Mouse (Mus musculus) brain, embryonic 14.5 days (tissue): ENCODE data around the gene Mertk. TPM values are rescaled to one million over a fixed set of nuclear protein-coding genes. Genes with fewer than 3 reads are reported as not detected.

Experiments
- DNase-seq: peaks from one replicate; pipeline ENCODE4 v3.0.0-alpha.2; 2011; ENCODE audit warnings: low read depth
- CTCF ChIP-seq: fragments of 200-500 bp; IDR thresholded peaks from 2 replicates; pipeline ENCODE4 v1.5.1; 2012; ENCODE audit warnings: inconsistent platforms, mild to moderate bottlenecking, moderate library complexity, borderline replicate concordance; ENCODE audit not compliant: insufficient read depth, insufficient read length; ENCODE audit errors: extremely low read depth
- POLR2A ChIP-seq: fragments of 200-500 bp; IDR thresholded peaks from 2 replicates; pipeline ENCODE4 v1.6.1; 2012; ENCODE audit warnings: mild to moderate bottlenecking, inconsistent platforms, borderline replicate concordance; ENCODE audit not compliant: poor library complexity, insufficient read depth, insufficient read length, severe bottlenecking; ENCODE audit errors: extremely low read depth
- polyA plus RNA-seq: library from polyadenylated mRNA; depleted of rRNA; stranded (reverse); fragments of >200 nt; gene quantifications from 2 replicates; pipeline ENCODE4 v1.2.3, GENCODE M21; 2012

Gene Mertk
- polyA plus RNA-seq, 1 experiment = 1.7 TPM

DNA sequence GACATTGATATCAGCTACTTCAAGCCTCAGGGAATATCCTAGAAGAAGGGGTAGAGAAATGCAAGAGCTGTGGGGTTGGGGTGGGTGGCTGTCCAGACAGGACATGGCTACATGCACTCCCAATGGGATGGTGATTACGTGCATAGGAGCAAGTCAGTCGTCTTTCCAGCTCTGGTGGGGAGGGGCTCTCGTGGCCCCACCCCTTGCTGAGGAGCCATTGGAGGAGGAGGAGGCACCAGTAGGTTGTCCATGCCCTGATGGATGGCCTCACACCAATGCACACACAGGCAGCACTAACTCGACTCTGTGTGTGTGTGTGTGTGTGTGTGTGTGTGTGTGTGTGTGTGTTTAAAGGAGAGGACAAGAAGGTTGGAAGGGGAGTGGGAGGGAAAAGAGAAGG, 106.6 kb downstream of the Mertk start:
- no peak for DNase-seq
- TF ChIP-seq CTCF (no peak), POLR2A (no peak)

DNA sequence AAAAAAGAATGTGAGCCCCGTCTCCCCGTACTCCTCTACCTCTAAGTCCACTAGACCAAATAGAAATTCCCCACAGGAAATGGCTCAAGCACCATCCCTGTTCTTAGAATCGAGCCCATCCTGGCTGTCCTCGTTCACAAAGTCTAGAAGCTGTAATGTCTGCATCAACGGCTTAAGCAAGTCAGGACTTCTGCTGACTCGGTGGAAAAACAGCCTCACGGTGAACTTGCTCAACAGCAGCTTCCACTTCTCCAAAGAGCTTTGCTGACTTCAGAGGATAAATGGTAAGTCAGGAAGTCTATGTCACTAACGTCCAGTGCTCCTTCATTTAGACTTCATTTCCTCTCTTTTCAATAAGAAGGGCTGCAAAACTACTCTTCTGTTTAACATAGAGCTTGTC, 107.8 kb downstream of the Mertk start:
- DNase-seq = no peak
- TF ChIP-seq CTCF (no peak), POLR2A (no peak)

DNA sequence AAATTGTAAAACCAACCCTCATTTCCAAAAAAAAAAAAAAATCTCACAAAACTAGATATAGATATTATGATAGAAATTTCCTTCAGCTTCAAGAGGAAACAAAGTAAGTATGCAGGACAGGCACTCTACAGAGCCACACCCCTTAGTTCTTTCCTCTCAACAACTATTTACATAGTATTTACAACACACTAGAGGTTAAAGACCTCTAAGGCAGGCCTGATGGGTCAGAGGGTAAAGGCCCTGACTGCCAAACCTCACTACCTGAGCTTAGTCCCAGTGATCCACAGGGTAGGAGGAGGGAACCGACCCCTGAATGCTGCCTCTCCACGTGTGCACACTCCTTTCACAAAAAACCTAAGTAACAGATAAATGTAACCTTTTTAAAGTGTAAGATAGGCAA, 114.0 kb downstream of the Mertk start:
- TF ChIP-seq CTCF = no peak
- no peak for TF ChIP-seq POLR2A
- DNase-seq = no peak

DNA sequence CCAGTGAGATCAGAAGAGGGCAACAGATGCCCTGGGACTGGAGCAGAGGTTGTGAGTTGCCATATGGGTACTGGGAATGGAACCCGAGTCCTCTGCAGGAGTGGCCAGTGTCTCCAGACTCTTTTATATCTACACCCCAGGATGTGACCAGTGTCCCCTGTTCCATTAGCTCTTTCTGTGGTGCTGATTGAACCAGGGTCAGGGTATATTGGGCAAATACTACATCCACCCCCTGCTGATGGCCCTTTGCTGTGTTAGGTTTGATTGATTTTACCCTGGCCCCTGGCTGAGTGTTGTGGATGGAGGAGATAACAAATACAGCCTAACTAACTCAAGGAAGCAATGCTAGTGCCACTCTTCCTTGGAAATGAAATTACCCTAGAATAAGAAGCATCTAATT, 117.6 kb downstream of the Mertk start:
- TF ChIP-seq POLR2A (no peak), CTCF (no peak)

DNA sequence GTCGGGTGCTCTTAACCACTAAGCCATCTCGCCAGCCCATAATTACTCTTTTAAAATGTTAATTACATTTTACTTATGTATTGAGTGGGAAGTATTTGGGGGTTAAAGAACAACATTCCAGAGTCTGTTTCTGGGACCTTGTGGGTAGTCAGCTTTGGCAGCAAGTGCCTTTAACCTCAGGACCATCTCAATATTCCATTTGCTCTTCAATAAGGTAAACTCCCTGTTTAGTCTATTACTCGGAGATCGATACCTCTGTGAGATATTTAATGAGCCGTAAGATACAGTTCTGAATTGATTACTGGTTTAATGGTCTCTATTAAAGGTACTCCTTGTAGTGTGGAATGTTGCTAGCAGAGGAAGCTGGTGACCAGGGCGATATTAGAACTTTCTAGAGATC, 118.2 kb downstream of the Mertk start:
- DNase-seq = no peak
- no peak for TF ChIP-seq CTCF
- no peak for TF ChIP-seq POLR2A

More for the DNA sequence above, 117.6 kb downstream of the Mertk start:
- DNase-seq = no peak

DNA sequence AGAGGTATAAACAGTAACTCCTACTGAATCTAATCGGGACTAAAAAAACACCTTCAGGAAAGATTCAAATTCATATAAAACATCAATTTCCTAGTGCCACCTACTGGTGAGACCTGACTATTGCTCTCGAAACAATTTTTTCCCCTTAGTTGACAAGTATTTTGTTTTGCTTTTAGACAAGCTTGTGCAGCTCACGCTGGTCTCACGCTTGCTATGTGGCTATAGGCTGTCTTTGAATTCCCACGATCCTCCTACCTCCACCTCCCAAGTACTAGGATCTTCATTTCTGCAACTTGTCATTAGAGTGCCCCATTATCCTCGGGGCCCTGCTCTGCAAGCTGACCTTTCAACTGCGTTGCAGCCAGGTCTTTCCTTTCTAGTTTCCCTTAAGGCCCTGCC, 118.6 kb downstream of the Mertk start:
- peak; percentile 92 for DNase-seq
- peak; percentile 34 for TF ChIP-seq CTCF
- no peak for TF ChIP-seq POLR2A

DNA sequence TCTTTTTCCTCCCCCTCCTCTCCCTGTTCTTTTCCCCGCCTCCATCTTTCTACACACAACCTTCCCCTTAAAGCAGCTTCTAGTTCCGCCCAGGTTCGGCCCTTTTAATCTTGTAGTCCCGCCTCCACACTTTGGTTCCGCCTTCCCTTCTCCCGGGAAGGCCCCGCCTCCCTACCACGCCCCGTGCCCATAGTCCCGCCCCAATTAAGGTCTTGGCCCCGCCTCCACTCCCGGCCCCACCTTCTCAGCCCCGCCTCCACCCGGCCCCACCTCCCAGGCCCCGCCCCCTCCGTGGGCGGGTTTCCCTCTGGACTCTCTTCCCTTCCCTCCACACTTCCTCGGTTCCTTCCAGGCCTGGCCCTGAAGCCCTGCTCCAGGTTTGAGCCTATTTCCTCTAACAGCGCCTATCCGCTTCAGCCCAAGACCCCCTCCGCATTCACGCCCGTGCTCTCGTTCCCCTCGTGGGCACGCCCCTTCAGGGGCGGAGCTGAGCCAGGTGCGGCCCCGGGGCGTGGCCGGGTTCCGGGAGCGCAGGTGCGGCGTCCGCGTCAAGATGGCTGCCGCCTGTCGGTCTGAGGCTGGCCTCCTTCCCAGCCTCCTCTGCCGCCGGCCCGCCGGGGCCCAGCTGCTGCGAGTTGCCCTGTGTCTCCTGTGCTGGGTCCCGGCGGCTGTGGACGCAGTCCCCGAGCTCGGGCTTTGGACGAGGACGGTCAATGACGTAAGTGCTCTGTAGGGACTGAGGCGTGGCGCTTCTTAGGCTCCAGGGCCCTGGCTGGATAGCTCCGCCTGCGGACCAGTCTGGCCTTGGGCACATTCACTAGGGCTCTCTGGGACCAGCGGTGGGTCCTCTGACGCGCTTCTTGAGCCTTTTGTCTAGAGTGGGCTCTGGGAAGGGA, 119.3 kb downstream of the Mertk start, which contains the start of gene Tmem87b:
TSS of gene Tmem87b (plus strand) at position 333 of the 896 bp plus-strand sequence.
- peak; percentile 99 for TF ChIP-seq POLR2A
- TF ChIP-seq CTCF = no peak
- peak; percentile 99 for DNase-seq

DNA sequence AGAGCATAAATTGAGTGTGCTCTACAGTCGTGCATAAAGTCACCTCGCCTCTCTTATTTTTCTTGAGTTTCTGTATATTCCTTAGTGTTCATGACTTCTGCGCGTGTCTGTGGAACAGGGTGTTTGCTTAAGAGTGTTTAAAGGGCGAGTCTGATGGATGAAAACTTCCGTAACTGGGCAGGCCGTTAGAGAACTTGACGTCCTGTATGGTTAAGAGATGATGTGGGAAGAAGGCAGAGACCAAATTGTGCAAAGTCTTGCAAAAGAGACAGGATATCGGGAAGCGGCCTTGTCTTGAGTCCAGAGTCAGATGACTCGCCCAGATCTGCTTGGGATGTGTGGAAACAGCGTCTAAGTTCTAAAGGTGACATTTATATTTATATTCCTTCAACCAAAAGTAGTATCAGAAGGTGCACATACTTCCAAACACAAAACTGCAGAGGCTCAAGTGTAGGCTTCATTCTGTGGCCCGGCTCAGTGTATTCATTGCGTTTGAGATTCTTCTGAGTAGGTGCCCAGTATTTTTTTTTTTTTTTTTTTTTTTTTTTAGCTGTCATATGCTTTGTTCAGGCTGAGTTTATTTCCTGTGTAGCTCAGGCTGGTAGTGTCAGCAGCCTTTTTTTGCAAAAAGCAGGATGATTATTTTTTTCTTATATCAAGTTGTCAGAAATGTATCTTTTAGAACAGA, 120.3 kb downstream of the Mertk start:
- peak; percentile 30 for DNase-seq
- TF ChIP-seq CTCF (no peak), POLR2A (no peak)

DNA sequence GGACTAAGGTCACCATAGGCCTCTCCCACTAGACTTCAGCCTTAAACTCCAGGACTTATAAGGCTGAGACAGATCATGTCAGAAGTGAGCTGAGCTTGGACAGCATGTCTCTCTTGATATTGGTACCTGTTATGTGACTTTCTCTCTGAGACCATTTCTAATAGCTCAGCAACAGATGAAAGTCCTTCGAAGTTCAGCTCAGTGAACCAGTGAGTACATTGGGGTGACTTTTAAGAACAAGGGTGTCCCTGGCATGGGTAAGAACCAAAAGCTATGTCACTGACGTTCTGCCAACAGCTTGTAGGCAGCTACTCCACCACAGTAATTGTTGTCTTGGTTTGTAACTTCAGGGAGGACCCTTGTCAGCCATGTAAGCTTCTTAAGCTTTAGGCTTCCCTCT, 121.9 kb downstream of the Mertk start:
- DNase-seq = no peak
- TF ChIP-seq CTCF = no peak
- TF ChIP-seq POLR2A = no peak

DNA sequence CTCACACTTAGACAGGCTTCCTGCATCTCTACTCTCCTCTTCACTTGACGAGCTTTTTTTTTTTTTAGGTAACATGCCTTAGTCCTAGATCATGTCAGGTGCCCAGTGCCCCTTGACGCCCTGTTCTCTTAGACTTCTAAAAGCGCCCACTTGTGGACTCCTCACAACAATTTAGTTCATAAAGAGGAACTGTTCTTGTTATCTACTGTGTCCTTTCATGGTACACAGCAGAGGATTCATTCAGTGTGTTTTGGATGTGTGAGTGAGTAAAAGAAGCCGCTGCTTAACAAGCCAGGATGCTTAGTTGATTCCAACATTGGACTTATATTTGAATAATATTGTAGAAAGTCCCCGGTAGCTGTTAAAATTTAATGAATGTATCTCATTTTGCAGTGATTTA, 125.1 kb downstream of the Mertk start:
- TF ChIP-seq CTCF (no peak), POLR2A (no peak)
- no peak for DNase-seq

DNA sequence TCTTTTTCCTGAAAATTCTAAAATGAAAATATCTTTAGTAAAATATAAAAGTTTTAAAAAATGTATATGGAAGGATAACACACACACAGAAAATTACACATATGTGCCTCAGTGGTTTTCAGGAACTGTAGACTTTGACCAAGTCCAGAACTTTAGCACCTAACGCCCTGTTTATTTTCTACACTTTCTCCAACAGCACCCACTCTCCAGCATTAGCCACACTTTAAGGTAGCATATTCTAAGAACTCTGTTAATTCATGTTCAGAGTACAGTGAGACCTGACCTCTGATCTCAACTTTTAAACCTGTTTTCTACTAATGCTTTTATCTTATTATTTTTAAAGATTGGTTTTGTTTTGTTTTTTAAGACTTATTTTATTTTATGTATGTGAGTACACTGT, 129.0 kb downstream of the Mertk start:
- DNase-seq = no peak
- TF ChIP-seq CTCF = no peak
- no peak for TF ChIP-seq POLR2A
